14 mouse cellular contexts compared by ENCODE assay signal in the genomic region with DNA sequence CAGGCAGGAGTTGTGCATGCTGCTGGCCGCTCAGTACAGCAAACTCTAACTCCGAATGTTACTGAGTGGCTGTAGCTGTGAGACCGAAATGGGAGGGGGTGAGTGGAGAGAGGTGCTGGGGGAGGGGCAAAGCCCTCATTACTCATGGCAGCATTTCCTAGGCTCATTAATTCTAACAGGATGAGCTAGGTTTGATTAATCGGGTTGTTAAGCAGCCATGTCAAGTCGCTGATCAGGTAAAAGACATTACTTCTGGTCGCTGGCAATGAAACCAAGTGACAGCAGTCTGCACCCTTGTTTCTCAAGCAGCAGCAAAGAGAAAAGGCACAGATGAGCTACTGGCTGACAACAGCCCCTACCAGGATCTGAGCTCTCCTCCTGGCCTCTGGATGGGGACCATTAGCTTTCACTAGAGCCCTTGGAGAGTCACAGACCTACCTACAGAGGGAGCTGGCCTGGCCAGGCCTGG.
DNase-seq lines count a peak whose midpoint lies in the region; ATAC-seq lines count a peak whose summit lies in the region.
"Had no signal": no experiment of that assay in that cellular context is flagged by ENCODE, and none has a peak within 500 bp of the region (broad histone marks: within the 10 kb centered on the region; RNA-seq: fewer than 3 reads in every experiment).

No protein-coding gene starts in this region.

- no peak overlapping the region for H3K4me2 ChIP-seq in embryonic facial prominence, embryonic 14.5 days (ENCODE audit: low read depth, low read length)
- no peak overlapping the region for H3K4me2 ChIP-seq in midbrain, embryonic 11.5 days
- no peak overlapping the region for H3K4me2 ChIP-seq in midbrain, embryonic 15.5 days
- H3K4me2 ChIP-seq in hindbrain, embryonic 15.5 days, result no peak overlapping the region
- H3K4me2 ChIP-seq: heart, embryonic 15.5 days had no signal

- no peak; the same call in 1 of the 2 replicates for ATAC-seq in embryonic facial prominence, embryonic 14.5 days (ENCODE audit: low read depth)
- no peak for ATAC-seq in midbrain, embryonic 11.5 days (ENCODE audit: low FRiP score)
- ATAC-seq in midbrain, embryonic 15.5 days (replicated peaks), result no peak
- ATAC-seq in hindbrain, embryonic 15.5 days (ENCODE audit: low FRiP score, low read depth), result peak; percentile 72

- H3K9ac ChIP-seq in embryonic facial prominence, embryonic 14.5 days (ENCODE audit: low read depth, low read length), result no peak overlapping the region
- H3K9ac ChIP-seq in midbrain, embryonic 11.5 days (ENCODE audit: low read length), result no peak overlapping the region
- no peak overlapping the region for H3K9ac ChIP-seq in midbrain, embryonic 15.5 days
- H3K9ac ChIP-seq in hindbrain, embryonic 15.5 days, result no peak overlapping the region
- H3K9ac ChIP-seq: heart, embryonic 15.5 days had no signal

- no peak overlapping the region for H3K4me3 ChIP-seq in embryonic facial prominence, embryonic 14.5 days (ENCODE audit: low read depth, low read length)
- no peak overlapping the region for H3K4me3 ChIP-seq in embryonic facial prominence, embryonic 10.5 days
- no peak overlapping the region for H3K4me3 ChIP-seq in midbrain, embryonic 11.5 days (ENCODE audit: low read depth, low read length)
- H3K4me3 ChIP-seq in midbrain, embryonic 15.5 days, result no peak overlapping the region
- no peak overlapping the region for H3K4me3 ChIP-seq in hindbrain, embryonic 15.5 days
- H3K4me3 ChIP-seq: heart, embryonic 15.5 days had no signal

- no peak overlapping the region for H3K27ac ChIP-seq in embryonic facial prominence, embryonic 14.5 days (replicated peaks; ENCODE audit: low read depth, low read length)
- no peak overlapping the region for H3K27ac ChIP-seq in embryonic facial prominence, embryonic 10.5 days (replicated peaks)
- H3K27ac ChIP-seq in midbrain, embryonic 11.5 days (ENCODE audit: low read depth, low read length), result no peak overlapping the region
- no peak overlapping the region for H3K27ac ChIP-seq in midbrain, embryonic 15.5 days
- H3K27ac ChIP-seq in hindbrain, embryonic 15.5 days (replicated peaks), result peak overlapping the region; percentile 80
- H3K27ac ChIP-seq: heart, embryonic 15.5 days; macrophage had no signal

- H3K36me3 ChIP-seq in embryonic facial prominence, embryonic 14.5 days (ENCODE audit: control insufficient read depth, insufficient read depth, low read length), result no peaks in the 10 kb centered on the region
- H3K36me3 ChIP-seq in embryonic facial prominence, embryonic 10.5 days (replicated peaks), result no peaks in the 10 kb centered on the region
- no peaks in the 10 kb centered on the region for H3K36me3 ChIP-seq in midbrain, embryonic 11.5 days (ENCODE audit: control insufficient read depth, insufficient read depth, low read length)
- no peaks in the 10 kb centered on the region for H3K36me3 ChIP-seq in midbrain, embryonic 15.5 days (replicated peaks)
- no peaks in the 10 kb centered on the region for H3K36me3 ChIP-seq in hindbrain, embryonic 15.5 days
- H3K36me3 ChIP-seq: heart, embryonic 15.5 days had no signal

- WGBS in embryonic facial prominence, embryonic 14.5 days, result 73% methylated on average over 6 of the region's 6 CpGs
- 69% methylated on average over 6 of the region's 6 CpGs for WGBS in embryonic facial prominence, embryonic 10.5 days
- 68% methylated on average over 6 of the region's 6 CpGs for whole genome bisulfite sequencing in midbrain, embryonic 11.5 days
- 63% methylated on average over 6 of the region's 6 CpGs for WGBS in midbrain, embryonic 15.5 days
- 38% methylated on average over 6 of the region's 6 CpGs for WGBS in hindbrain, embryonic 15.5 days

- H3K4me1 ChIP-seq in embryonic facial prominence, embryonic 14.5 days (ENCODE audit: control insufficient read depth, insufficient read depth, low read length), result no peaks in the 10 kb centered on the region
- no peaks in the 10 kb centered on the region for H3K4me1 ChIP-seq in embryonic facial prominence, embryonic 10.5 days
- no peaks in the 10 kb centered on the region for H3K4me1 ChIP-seq in midbrain, embryonic 11.5 days (ENCODE audit: control insufficient read depth, insufficient read depth, low read length)
- H3K4me1 ChIP-seq in midbrain, embryonic 15.5 days, result peaks cover 26% of the 10 kb centered on the region
- H3K4me1 ChIP-seq in hindbrain, embryonic 15.5 days (replicated peaks), result peaks cover 34% of the 10 kb centered on the region
- H3K4me1 ChIP-seq: heart, embryonic 15.5 days had no signal

- H3K27me3 ChIP-seq in embryonic facial prominence, embryonic 14.5 days (replicated peaks; ENCODE audit: control insufficient read depth, insufficient read depth, low read length), result no peaks in the 10 kb centered on the region
- H3K27me3 ChIP-seq in embryonic facial prominence, embryonic 10.5 days (replicated peaks; ENCODE audit: low read depth, poor library complexity, severe bottlenecking), result no peaks in the 10 kb centered on the region
- no peaks in the 10 kb centered on the region for H3K27me3 ChIP-seq in midbrain, embryonic 11.5 days (ENCODE audit: control insufficient read depth, insufficient read depth, low read length)
- no peaks in the 10 kb centered on the region for H3K27me3 ChIP-seq in midbrain, embryonic 15.5 days (replicated peaks)
- H3K27me3 ChIP-seq in hindbrain, embryonic 15.5 days, result no peaks in the 10 kb centered on the region
- H3K27me3 ChIP-seq: heart, embryonic 15.5 days had no signal

- H3K9me3 ChIP-seq in embryonic facial prominence, embryonic 14.5 days (ENCODE audit: control insufficient read depth, low read length), result no peaks in the 10 kb centered on the region
- no peaks in the 10 kb centered on the region for H3K9me3 ChIP-seq in embryonic facial prominence, embryonic 10.5 days
- H3K9me3 ChIP-seq in midbrain, embryonic 11.5 days (ENCODE audit: control insufficient read depth, low read length), result no peaks in the 10 kb centered on the region
- no peaks in the 10 kb centered on the region for H3K9me3 ChIP-seq in midbrain, embryonic 15.5 days
- no peaks in the 10 kb centered on the region for H3K9me3 ChIP-seq in hindbrain, embryonic 15.5 days
- H3K9me3 ChIP-seq: heart, embryonic 15.5 days had no signal

- peak; percentile 13 for DNase-seq in embryonic facial prominence, embryonic 14.5 days (ENCODE audit: low spot score)
- no peak for DNase-seq in embryonic facial prominence, embryonic 10.5 days (ENCODE audit: low spot score)
- DNase-seq in midbrain, embryonic 11.5 days (ENCODE audit: low spot score, missing footprints), result peak; percentile 65
- peak; percentile 89 for DNase-seq in retina, postnatal 1 day
- no peak for DNase-seq in adrenal gland, adult (ENCODE audit: inconsistent age in 2 of 2, low spot score in 1 of 2)
- DNase-seq in adrenal gland, adult 18-20 months (ENCODE audit: low spot score in 2 of 2), result no peak
- DNase-seq: adrenal gland, postnatal 36 days; gastrocnemius, postnatal 10 days; right cerebral cortex, postnatal 14 days; thymus, adult 18-20 months had no signal

Comparison
In these comparisons a context has a peak if more than half of its experiments do, and no peak if none do; other contexts are left out.
1. DNase-seq: peak in embryonic facial prominence, embryonic 14.5 days (single experiment), midbrain, embryonic 11.5 days (single experiment) and retina, postnatal 1 day (single experiment); none in embryonic facial prominence, embryonic 10.5 days (single experiment), adrenal gland, adult (0 of 2) and adrenal gland, adult 18-20 months (0 of 2).